Mouse (Mus musculus) embryonic facial prominence, embryonic 14.5 days (tissue): ENCODE measurements around the gene Alpk3. TPM values are rescaled to one million over a fixed set of nuclear protein-coding genes. Genes with fewer than 3 reads are reported as not detected.

Experiments
- ATAC-seq: fragments of 200-750 bp; cut with Nextera tagmentation; 2 replicates; pipeline ENCODE4 v1.8.0; 2017; ENCODE audit warnings: low read depth, moderate number of reproducible peaks, moderate TSS enrichment
- DNase-seq: peaks from one replicate; pipeline ENCODE4 v3.0.0-alpha.2; 2015; ENCODE audit warnings: low spot score
- H3K27ac ChIP-seq: fragments of 300-500 bp; sonication (generic); replicated peaks from 2 replicates; pipeline ENCODE4 v1.5.1; 2014; ENCODE audit warnings: low read depth, mild to moderate bottlenecking, low read length, moderate library complexity
- H3K27me3 ChIP-seq: fragments of 300-500 bp; sonication (generic); replicated peaks from 2 replicates; pipeline ENCODE4 v1.6.1; 2014; ENCODE audit warnings: low read length; ENCODE audit not compliant: control insufficient read depth, insufficient read depth
- H3K36me3 ChIP-seq: fragments of 300-500 bp; sonication (generic); 2 replicates; pipeline ENCODE4 v1.6.1; 2014; ENCODE audit warnings: low read length, mixed read lengths; ENCODE audit not compliant: control insufficient read depth, insufficient read depth
- H3K4me1 ChIP-seq: fragments of 300-500 bp; sonication (generic); 2 replicates; pipeline ENCODE4 v1.6.1; 2014; ENCODE audit warnings: antibody characterized with exemption, low read length; ENCODE audit not compliant: control insufficient read depth, insufficient read depth
- H3K4me2 ChIP-seq: fragments of 300-500 bp; sonication (generic); 2 replicates; pipeline ENCODE4 v1.6.1; 2014; ENCODE audit warnings: low read depth, mild to moderate bottlenecking, low read length, moderate library complexity, mixed read lengths
- H3K4me3 ChIP-seq: fragments of 300-500 bp; sonication (generic); 2 replicates; pipeline ENCODE4 v1.5.1; 2014; ENCODE audit warnings: low read depth, mild to moderate bottlenecking, low read length
- H3K9ac ChIP-seq: fragments of 300-500 bp; sonication (generic); 2 replicates; pipeline ENCODE4 v1.6.1; 2014; ENCODE audit warnings: low read depth, mild to moderate bottlenecking, low read length, moderate library complexity, mixed read lengths
- H3K9me3 ChIP-seq: fragments of 300-500 bp; sonication (generic); 2 replicates; pipeline ENCODE4 v1.6.1; 2016; ENCODE audit warnings: low read length; ENCODE audit not compliant: control insufficient read depth
- WGBS: fragments of 180-500 bp; shearing (Covaris S2); extraction: QIAGEN DNeasy Blood & Tissue Kit; methylation state at CpG from one replicate; pipeline ENCODE4 v1.1.7; 2014; 5-methylcytosine and 5-hydroxymethylcytosine counted together
- polyA plus RNA-seq: library from polyadenylated mRNA; unstranded; fragments of >200 nt; fragmentation: Nextera tagmentation; extraction: Ambion mirVana; gene quantifications from 2 replicates; pipeline ENCODE4 v1.2.1, GENCODE M21; 2014

Gene Alpk3
- polyA plus RNA-seq, 1 experiment from 2014 or later, result 7.9 TPM

DNA sequence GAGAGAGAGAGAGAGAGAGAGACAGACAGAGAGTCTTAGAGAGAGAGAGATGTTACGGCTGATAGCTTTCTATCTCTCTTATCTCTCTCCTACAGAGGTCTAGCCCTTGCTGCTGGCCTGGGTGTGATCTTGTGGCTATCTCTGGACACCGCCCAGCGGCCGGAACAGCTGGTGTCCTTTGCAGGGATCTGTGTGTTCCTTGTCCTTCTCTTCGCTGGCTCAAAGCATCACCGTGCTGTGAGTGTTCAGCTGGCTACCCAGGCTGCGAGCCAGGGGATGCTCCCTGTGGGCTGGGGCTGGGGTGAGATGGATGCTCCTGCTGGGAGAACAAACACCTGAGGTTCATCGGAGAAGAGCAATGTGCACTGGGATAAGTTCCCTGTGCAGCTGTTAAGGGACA lies 67.4 kb downstream of the Alpk3 start:
- WGBS, result 80% methylated on average over 8 of the region's 8 CpGs
- H3K4me3 ChIP-seq, result no peak overlapping the region
- no peak overlapping the region for H3K9ac ChIP-seq
- no peaks in the 10 kb centered on the region for H3K36me3 ChIP-seq
- H3K4me1 ChIP-seq, result no peaks in the 10 kb centered on the region
- DNase-seq (no peak), ATAC-seq (no peak)
- 0 out of 2 replicates have a peak, but pooled peaks cover 4% of the 10 kb centered on the region for H3K9me3 ChIP-seq
- no peaks in the 10 kb centered on the region for H3K27me3 ChIP-seq
- H3K4me2 ChIP-seq, result no peak overlapping the region
- H3K27ac ChIP-seq, result no peak overlapping the region

DNA sequence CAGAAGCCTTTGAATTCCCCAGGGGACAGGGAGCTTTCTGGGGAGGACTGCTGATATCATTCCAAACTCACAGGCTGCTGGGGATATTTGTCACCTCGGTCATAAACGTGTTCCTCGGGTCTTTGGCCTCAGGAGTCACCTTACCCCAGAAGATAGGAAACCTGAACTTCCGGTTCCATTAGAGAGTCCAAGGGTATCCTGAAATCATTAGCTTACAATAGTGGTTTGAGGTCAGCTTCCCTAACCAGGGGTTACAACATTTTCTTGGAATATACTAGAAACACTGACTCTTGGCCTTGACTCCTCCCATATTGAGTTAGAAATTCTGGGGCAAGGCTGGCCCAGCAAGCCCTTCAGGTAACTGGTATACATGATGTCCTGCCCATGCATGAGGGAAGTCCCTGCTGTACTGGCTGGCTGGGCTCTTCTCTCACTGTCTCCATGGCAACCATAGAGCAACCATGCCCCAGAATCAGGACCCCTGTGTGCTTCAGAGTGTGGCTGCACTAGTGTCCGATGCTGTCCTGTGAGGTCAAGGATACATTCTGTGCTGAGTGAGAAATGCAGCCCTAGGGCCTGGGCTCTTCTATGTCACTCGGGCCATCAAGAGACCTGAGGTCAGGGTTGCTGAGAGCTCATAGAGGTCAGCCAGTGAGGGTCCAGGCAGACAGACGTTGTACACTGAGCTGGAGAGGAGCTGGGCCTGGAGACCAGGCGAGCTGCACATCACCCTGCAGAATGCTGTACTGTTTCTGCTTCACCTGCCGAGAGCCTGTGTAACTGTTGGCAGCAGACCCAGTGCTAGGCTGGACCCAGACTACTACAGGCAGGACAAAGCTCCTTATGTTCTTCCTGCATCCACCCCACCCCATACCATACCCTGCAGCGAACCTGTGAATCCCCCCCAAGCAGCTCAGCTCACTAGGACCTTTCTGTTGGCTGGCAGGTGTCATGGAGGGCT lies 68.1 kb downstream of the Alpk3 start:
- DNase-seq, result no peak
- no peak overlapping the region for H3K9ac ChIP-seq
- no peak overlapping the region for H3K4me2 ChIP-seq
- ATAC-seq, result no peak
- H3K27me3 ChIP-seq, result no peaks in the 10 kb centered on the region
- H3K27ac ChIP-seq, result no peak overlapping the region
- H3K36me3 ChIP-seq, result no peaks in the 10 kb centered on the region
- H3K9me3 ChIP-seq, result 0 out of 2 replicates have a peak, but pooled peaks cover 4% of the 10 kb centered on the region
- H3K4me3 ChIP-seq, result no peak overlapping the region
- 62% methylated on average over 10 of the region's 10 CpGs for WGBS
- H3K4me1 ChIP-seq, result no peaks in the 10 kb centered on the region

DNA sequence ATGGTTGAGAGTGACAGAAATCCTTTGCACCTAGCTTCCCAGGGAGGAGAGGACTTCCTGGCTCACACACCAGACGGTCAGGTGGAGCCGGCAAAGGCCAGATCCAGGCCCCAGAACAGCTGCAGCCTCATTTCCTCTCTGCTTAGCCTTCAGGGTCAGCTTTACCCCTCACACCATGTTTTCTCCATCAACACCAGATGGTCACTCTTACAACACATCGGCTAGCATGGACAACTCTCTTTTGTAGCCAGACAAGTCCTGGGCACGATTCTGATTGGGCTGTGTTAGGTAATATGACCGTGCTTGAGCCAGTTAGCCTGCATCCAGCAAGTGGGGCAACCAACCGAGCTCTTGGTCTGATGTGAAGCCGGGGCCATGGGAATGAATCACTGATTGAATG lies 74.5 kb downstream of the Alpk3 start:
- ATAC-seq (no peak), DNase-seq (peak; percentile 15)
- Histone ChIP-seq H3K9ac (no peak overlapping the region), H3K27me3 (no peaks in the 10 kb centered on the region), H3K4me1 (0 out of 2 replicates have a peak, but pooled peaks cover 10% of the 10 kb centered on the region), H3K27ac (no peak overlapping the region), H3K4me3 (no peak overlapping the region), H3K9me3 (0 out of 2 replicates have a peak, but pooled peaks cover 4% of the 10 kb centered on the region), H3K36me3 (no peaks in the 10 kb centered on the region), H3K4me2 (no peak overlapping the region)
- WGBS, result 39% methylated on average over 7 of the region's 7 CpGs

DNA sequence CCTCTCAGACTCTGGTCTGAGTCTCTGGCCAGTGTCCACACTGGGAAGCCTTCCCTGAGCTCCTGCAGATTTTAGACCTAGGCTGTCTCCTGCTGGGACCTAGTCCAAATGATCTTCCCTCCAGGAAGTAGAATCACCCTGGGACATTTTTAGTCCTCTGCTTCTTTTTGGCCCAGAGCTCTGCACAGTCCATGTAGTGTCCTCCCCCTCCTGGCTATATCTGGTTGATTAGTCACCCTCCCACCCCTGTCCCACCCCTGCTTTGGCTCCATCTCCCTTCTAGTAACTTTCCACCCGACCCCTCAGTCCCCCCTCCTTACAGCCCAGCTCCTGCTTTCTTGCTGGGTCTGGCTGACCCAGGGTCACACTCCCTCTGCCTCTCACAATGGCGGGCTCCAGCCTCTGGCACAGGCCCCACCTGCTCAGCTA lies 75.5 kb downstream of the Alpk3 start:
- Histone ChIP-seq H3K4me2 (no peak overlapping the region), H3K9me3 (0 out of 2 replicates have a peak, but pooled peaks cover 4% of the 10 kb centered on the region), H3K4me3 (no peak overlapping the region), H3K27me3 (no peaks in the 10 kb centered on the region), H3K4me1 (0 out of 2 replicates have a peak, but pooled peaks cover 10% of the 10 kb centered on the region), H3K9ac (no peak overlapping the region), H3K27ac (no peak overlapping the region), H3K36me3 (no peaks in the 10 kb centered on the region)
- WGBS, result 26% methylated on average over 2 of the region's 2 CpGs
- DNase-seq, result peak; percentile 54
- ATAC-seq, result no peak

DNA sequence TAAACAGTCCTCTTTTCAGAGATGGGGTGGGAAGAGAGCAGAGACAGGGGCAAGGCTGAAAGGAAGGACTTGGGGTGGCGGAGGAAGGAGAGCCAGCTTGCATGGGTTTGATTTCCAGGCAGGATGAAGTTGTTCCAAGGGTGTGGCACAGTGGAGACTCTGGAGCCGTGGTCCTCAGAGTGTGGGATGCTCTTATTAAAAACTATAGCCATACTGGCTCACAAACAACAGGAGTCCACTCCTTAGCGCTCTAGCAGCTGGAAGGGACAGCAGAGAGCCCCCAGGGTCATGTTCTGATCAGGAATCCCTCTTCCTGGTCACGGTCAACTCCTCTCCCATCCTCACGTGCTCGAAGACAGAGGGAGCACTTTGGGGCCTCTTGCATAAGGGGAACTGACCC lies 76.0 kb downstream of the Alpk3 start:
- H3K4me3 ChIP-seq, result no peak overlapping the region
- H3K4me1 ChIP-seq, result 0 out of 2 replicates have a peak, but pooled peaks cover 10% of the 10 kb centered on the region

DNA sequence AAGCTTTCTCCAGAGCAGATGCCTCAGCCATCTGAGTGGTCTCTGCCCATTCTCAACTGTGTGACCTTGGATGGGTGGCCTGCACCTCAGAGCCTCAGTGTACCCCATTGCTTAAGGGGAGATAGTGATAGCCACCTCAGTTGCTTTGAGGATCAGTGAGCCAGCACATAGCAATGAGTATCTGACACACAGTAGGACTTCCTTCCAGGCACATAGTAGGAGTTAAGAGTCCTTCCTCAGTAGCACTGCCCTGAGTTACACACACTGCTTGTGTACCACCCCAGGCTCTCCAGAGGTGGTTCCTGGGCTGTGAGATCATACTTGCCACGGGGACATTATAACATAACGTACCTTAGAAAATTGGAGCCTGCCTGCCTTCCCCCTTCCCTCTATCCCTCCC lies 76.5 kb downstream of the Alpk3 start:
- peak overlapping the region; percentile 49; the same call in 1 of the 2 replicates for H3K9ac ChIP-seq
- no peaks in the 10 kb centered on the region for H3K36me3 ChIP-seq
- no peak overlapping the region for H3K4me2 ChIP-seq
- no peak overlapping the region for H3K4me3 ChIP-seq
- WGBS, result 59% methylated on average over 2 of the region's 2 CpGs
- ATAC-seq (no peak), DNase-seq (no peak)
- no peaks in the 10 kb centered on the region for H3K9me3 ChIP-seq
- 0 out of 2 replicates have a peak, but pooled peaks cover 10% of the 10 kb centered on the region for H3K4me1 ChIP-seq
- no peaks in the 10 kb centered on the region for H3K27me3 ChIP-seq
- peak overlapping the region; percentile 72; the same call in 1 of the 2 replicates for H3K27ac ChIP-seq

More for the DNA sequence above, 76.0 kb downstream of the Alpk3 start:
- Histone ChIP-seq H3K9me3 (no peaks in the 10 kb centered on the region), H3K4me2 (no peak overlapping the region), H3K27ac (no peak overlapping the region), H3K36me3 (no peaks in the 10 kb centered on the region), H3K27me3 (no peaks in the 10 kb centered on the region), H3K9ac (no peak overlapping the region)
- DNase-seq, result no peak
- ATAC-seq, result no peak
- 55% methylated on average over 6 of the region's 6 CpGs for WGBS

DNA sequence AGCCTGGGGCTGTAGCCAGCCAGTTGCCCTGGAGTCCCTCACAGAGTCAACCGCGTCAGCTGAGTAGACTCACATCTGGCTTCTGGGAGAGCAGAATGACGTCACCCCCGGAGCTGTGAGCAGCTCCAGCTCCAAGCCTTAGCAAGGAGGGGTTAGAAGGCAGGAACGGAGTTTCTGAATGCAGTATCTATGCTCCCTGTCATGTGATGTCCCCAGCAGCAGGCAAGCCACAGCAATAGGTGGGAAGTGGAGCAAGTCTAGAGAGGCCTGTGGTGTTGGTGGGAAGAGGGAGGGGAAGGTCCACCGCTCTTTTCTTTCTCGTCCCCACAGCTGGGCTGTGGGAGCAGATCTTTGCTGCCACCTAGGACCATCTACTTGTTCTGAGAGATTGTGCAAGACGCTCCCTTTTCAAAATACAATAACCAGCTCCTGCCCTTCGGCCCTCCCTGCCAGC lies 77.2 kb downstream of the Alpk3 start:
- Histone ChIP-seq H3K36me3 (no peaks in the 10 kb centered on the region), H3K9me3 (no peaks in the 10 kb centered on the region), H3K27ac (peak overlapping the region; percentile 72), H3K4me2 (peak overlapping the region; percentile 49), H3K4me1 (0 out of 2 replicates have a peak, but pooled peaks cover 10% of the 10 kb centered on the region), H3K9ac (peak overlapping the region; percentile 49), H3K4me3 (peak overlapping the region; percentile 22), H3K27me3 (no peaks in the 10 kb centered on the region)
- DNase-seq (peak; percentile 94), ATAC-seq (peak; percentile 94)
- 13% methylated on average over 9 of the region's 9 CpGs for WGBS

DNA sequence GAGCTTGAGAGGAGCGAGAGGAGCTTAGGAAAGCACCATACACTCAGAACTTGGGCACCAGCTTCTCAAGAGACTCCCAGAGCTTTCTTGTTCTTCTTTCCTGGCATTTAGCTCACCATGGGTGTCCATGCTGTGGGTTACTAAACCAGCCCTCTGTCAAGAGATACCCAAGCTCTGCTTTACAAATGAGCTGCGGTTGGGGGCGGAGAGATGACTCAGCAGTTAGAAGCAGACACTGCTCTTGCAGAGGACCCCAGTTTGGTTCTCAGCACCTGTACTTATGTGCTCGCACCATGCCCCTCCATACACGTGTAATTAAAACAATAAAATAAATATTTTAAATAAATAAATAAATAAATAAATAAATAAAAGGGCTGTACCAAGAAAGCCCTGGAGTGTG lies 79.9 kb downstream of the Alpk3 start:
- Histone ChIP-seq H3K4me3 (no peak overlapping the region), H3K27me3 (no peaks in the 10 kb centered on the region), H3K27ac (no peak overlapping the region), H3K9me3 (no peaks in the 10 kb centered on the region), H3K36me3 (no peaks in the 10 kb centered on the region), H3K9ac (no peak overlapping the region), H3K4me1 (0 out of 2 replicates have a peak, but pooled peaks cover 10% of the 10 kb centered on the region), H3K4me2 (no peak overlapping the region)
- ATAC-seq, result no peak
- no peak for DNase-seq
- WGBS, result 80% methylated on average over 5 of the region's 5 CpGs
